Mouse (Mus musculus): ENCODE measurements around the gene Bphl. TPM values are rescaled to one million over a fixed set of nuclear protein-coding genes. Genes with fewer than 3 reads are reported as not detected.

Gene Bphl
- 16.6 TPM for total RNA-seq (2023)

GRCm38 (mm10) chr13:34037172-34038055 lies at the start of gene Bphl:
Gene Bphl (plus strand): TSS chr13:34037597.

GRCm38 (mm10) chr13:34002058-34003006 lies 35.1 kb upstream of the Bphl start, which contains the start of the genes Ripk1 and Serpinb6a:
Gene Ripk1 (plus strand): TSS chr13:34002363.
Gene Serpinb6a (minus strand): TSS chr13:34002794.

DNA sequence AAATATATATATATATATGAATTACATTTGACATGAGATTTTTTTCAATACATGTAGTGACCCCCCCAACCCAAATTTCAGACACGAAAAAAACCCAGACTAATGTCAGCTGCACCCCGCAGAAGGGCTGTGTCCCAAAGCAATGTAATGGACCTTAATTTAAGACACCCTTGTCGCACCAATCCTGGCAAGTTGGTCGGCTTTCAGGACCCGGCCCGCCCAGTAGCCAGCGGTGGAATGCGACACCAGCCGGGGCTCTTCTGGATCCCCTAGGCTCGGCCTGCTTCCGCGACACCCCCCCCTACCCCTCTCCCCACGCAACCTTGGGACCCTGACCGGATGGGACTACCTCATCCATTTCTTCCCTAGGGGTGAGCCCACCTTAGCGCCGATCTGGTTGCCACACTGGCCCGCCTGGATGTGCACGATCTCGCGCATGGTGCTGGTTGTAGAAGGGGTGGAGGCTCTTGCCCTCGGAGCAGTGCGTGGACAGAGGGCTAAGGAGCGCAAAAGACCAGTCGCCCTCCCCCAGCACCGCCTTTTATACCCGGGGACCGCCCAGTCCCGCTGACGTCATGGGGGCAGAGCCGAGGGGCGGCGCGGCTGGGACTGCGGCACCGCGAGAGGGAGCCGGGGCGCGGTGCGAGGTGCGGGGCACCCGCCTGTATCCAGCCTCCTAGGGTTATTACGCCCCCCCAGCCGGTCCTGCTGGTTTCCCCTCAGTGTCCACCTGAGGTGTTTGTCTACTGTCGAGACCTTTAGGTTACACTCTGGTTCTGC lies 40.3 kb downstream of the Bphl start, which contains the start of gene Tubb2a:
Tubb2a (minus strand) TSS at position 516 of the 780 bp plus-strand sequence.

Other genes starting within 250 kb of the Bphl start
- gene Serpinb6e, start 194.2 kb upstream of the Bphl start, total RNA-seq (2023), result not detected
- gene Serpinb6c, start 131.9 kb upstream of the Bphl start, total RNA-seq (2023), result not detected
- 1.6 TPM for gene Nqo2, start 72.9 kb upstream of the Bphl start, total RNA-seq (2023)
- 72.5 TPM for gene Ripk1, start 35.2 kb upstream of the Bphl start, total RNA-seq (2023)
- gene Serpinb6a, start 34.8 kb upstream of the Bphl start, total RNA-seq (2023), result 27.6 TPM
- gene Tubb2a, start 40.4 kb downstream of the Bphl start, total RNA-seq (2023), result 63.5 TPM
- gene Tubb2b, start 92.9 kb downstream of the Bphl start, total RNA-seq (2023), result 3.5 TPM
- gene Psmg4, start 125.4 kb downstream of the Bphl start, total RNA-seq (2023), result 36.6 TPM

Data from CD4-positive naive resting alpha-beta T cell, adult 76 days (primary cell).